Mouse (Mus musculus) ES-Bruce4 (cell line): Measurements from ENCODE around the gene Qars.

Experiments used
- CTCF ChIP-seq: IDR thresholded peaks from one replicate; pipeline ENCODE4 v1.8.1; 2011; ENCODE audit warnings: low read depth, low read length
- POLR2A ChIP-seq: IDR thresholded peaks from one replicate; pipeline ENCODE4 v1.8.1; 2011; ENCODE audit warnings: low read length; ENCODE audit not compliant: insufficient read depth

DNA sequence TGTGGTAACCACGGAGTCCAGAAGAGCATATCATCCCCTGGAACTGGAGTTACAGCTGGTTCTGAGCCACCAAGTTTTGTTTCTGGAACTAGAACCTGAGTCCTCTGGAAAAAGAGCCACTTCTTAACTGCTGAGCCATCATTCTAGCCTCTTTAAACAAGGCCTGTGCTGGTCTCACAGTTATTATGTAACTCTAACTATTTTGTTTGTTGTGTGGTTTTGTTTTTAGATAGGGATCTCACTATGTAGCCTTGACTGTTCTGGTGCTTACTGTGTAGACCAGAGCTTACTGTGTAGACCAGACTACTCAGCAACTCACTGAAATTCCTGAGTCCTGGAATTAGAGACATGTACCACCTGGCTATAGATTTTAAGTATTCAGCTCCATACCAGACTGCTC lies 39.4 kb downstream of the Qars start:
- TF ChIP-seq POLR2A: no peak
- TF ChIP-seq CTCF: no peak
